Mouse (Mus musculus): ENCODE data around the gene Plcb2. TPM values are rescaled to one million over a fixed set of nuclear protein-coding genes. Genes with fewer than 3 reads are reported as not detected.

Plcb2 gene
- polyA plus RNA-seq, 1 experiment: 1.1 TPM

DNA sequence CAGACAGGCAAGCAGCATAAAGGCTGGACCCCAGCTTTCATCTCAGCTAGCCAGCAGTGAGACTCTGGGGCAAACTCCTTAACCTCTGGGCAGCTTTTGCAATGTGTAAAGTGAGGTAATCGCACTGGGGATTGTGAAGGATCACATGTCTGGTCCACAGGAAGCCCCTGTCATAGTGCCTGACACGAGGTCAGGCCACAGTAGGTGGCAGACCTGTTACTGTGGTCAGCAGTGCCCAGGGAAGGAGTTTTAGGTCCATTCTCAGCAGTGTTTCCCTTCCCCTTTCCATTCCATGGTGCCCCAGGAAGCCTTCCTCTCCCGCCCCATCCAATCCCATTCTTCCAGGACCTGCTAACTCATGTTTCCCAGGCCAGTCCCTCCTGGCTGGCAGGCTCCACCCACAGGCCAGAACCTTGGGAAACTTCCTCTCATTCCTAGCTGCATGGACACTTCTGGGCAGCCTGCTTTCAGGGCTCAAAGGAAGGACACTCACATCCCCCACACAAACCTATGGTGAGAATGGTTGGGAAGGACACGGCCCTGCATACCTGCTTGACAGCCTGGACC is 18.5 kb downstream of the Plcb2 start:
- no peak for DNase-seq (ENCODE audit: low read depth)
- TF ChIP-seq POLR2A (IDR thresholded peaks at IDR 0.05; ENCODE audit: borderline replicate concordance, extremely low read depth, insufficient read depth, insufficient read length, poor library complexity, severe bottlenecking) (no peak), CTCF (IDR thresholded peaks at IDR 0.05; ENCODE audit: borderline replicate concordance, extremely low read depth, insufficient read depth, insufficient read length) (no peak)

DNA sequence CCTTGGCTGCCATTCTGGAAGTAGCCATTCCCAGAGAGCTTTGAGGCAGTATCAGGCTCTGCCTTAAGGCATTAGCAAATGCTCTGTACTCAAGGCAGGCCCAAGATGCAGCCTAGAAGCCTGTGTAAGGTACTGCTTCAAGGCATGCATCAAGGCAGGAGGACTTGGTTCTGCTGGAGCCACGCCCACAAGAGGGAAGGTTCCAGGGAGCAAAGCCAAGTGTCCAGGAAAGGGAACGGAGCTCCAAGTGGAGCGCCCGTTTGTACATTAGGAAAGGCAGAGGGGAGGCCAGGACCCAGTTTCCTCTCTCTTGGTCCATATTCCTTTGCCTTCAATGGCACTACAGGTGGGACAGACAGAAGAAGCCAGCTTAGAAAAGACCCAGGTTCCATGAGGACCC is 19.8 kb downstream of the Plcb2 start:
- TF ChIP-seq CTCF (IDR thresholded peaks at IDR 0.05; ENCODE audit: borderline replicate concordance, extremely low read depth, insufficient read depth, insufficient read length) (no peak), POLR2A (IDR thresholded peaks at IDR 0.05; ENCODE audit: borderline replicate concordance, extremely low read depth, insufficient read depth, insufficient read length, poor library complexity, severe bottlenecking) (no peak)
- no peak for DNase-seq (ENCODE audit: low read depth)

DNA sequence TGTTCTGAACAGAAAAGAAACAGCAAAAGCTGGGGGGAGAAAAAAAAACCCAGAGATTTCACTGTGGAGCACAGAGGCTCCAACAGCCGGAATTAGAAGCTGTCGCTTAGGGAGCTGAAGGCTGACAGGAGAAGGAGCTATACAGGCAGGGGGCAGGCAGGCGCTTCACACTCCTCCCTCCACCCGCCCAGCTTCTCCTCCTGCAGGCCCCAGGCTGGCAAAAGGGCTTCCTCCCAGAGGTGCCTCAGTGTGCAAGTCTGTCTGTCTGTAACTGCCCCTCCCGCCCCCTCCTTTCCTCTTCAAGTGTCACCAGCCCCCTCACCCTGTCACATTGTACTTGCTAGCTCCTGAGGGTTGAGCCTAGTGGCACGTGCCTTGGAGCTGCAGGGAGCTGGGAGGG is 21.8 kb downstream of the Plcb2 start:
- DNase-seq (ENCODE audit: low read depth): peak; percentile 42
- TF ChIP-seq CTCF (IDR thresholded peaks at IDR 0.05; ENCODE audit: borderline replicate concordance, extremely low read depth, insufficient read depth, insufficient read length): no peak

DNA sequence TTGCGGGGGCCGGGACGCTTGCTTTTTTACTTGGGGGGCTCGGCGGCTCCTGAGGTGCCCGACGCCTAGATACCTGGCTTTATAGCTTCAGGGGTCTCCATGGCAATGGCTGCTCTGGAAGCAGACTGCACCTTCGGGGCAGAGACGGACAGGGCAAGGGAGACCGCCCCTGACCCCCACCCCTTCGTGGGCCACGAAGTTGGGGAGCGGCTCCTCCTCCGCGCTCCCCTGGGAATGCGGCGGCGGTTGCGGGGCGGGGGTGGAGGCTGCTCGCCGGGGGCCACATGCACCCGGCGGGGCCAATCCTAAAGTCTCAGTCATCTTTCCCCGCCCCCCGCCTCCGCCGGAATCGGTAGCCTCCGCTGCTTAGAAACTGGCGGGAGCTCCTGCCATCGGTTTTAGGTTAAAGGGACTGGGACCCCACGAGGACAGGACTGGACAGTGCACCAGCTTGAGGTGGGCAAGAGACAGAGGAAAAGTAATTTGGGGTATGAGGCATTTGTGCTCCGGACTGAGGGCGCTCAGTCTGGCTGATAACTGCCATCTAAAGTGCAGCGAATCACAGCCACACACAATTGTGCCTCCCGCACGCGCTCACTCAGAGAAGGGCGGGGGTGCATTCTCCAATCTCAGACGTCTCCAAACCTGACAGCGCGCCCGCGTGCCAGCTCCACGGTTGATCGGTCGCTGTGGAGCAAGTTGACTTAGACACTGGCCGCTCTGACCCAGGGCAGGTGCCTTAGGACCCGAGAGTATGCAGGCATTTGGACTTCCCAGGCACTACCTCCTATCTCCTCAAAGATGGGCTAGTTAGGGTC is 24.1 kb downstream of the Plcb2 start, which contains the start of gene Ankrd63:
Ankrd63 (minus strand) TSS at position 51 of the 818 bp plus-strand sequence.
- DNase-seq (ENCODE audit: low read depth): peak; percentile 38

DNA sequence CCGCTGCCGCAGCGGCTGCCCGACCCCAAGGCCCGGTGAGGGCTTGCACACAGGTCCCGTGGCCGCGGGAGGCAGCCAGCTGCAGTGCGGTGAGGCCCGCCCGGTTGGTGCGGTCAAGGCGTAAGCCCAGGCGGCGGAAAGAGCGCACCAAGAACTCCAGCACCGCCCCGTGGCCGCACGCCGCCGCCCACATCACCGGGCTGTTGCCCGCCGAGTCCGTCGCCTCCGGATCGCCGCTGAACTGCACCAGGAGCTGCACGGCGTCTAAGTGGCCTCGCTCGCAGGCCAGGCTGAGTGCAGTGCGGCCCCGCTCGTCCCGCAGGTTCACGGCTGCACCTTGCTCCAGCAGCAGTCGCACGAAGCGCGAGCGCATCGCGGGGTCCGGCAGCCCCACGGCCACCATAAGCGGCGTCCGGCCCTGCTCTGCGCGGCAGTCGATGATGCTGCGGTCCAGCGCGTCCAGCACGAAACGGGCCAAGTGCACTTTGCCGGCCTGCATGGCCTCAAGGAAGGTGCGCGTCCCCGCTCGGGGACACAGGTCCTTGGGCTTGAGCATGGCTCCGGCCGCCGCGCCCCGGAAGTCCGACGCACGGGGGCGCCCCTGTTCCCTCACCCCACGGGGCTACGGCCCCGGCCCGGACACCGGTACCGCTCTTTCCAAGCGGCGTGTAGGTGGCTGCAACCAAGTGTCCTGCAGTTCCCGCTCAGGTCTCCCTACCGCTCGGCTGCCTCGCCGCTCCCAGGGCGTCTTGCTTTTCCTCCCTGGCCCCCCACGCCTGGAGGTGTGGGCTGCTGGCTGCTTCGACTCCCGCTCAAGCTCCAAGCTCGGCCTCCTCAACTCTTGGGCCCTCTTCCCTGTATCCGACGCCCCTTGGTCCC is 25.1 kb downstream of the Plcb2 start:
- TF ChIP-seq CTCF (IDR thresholded peaks at IDR 0.05; ENCODE audit: borderline replicate concordance, extremely low read depth, insufficient read depth, insufficient read length) (peak; percentile 18; the same call in 1 of the 2 replicates), POLR2A (IDR thresholded peaks at IDR 0.05; ENCODE audit: borderline replicate concordance, extremely low read depth, insufficient read depth, insufficient read length, poor library complexity, severe bottlenecking) (no peak)
- DNase-seq (ENCODE audit: low read depth): peak; percentile 45

More for the DNA sequence above, 24.1 kb downstream of the Plcb2 start, which contains the start of gene Ankrd63:
- TF ChIP-seq CTCF (IDR thresholded peaks at IDR 0.05; ENCODE audit: borderline replicate concordance, extremely low read depth, insufficient read depth, insufficient read length): no peak
- TF ChIP-seq POLR2A (IDR thresholded peaks at IDR 0.05; ENCODE audit: borderline replicate concordance, extremely low read depth, insufficient read depth, insufficient read length, poor library complexity, severe bottlenecking): no peak

DNA sequence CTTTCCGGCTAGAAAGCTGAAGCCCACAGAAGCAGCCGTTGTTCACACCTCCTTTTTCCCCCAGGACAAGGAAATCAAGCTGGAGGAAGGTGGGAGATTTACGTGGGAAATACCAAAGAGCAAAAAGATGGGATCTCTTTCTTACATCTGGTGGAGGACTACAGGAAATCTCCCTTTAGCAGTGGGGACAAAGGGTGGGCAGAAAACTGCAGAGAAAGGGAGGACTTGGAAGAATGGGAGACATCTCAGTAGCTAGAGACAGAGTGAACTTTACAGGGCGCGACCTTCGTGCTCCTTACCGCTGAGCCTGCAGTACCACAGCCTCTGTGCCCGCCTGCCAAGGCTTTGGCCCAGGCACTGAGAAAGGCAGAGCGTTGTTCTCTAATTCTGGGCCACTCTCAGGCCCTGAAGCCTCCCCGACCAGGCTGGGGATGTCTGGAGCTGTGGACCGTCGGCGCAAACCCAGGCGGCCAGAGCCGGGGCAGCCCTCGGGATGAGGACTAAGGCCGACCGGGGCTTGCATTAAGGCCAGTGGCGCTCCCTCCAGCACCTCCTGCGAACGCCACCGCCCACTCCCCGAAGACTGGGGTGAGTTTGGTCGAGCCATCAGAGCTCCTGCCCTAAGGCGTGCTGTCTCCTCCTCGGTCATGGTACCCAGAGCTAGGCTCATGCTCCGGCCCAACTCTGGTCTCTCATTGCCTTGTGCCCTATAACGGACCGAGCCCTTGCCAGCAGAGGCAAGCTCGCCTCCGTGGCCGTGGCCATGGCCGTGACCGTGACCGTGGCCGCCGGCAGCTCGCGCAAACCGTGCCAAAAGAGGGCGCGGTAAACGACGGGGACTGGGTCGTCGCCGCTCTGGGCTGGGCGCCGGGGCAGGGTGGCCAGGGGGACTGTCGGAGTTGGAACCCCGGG is 26.0 kb downstream of the Plcb2 start:
- TF ChIP-seq CTCF (IDR thresholded peaks at IDR 0.05; ENCODE audit: borderline replicate concordance, extremely low read depth, insufficient read depth, insufficient read length) (no peak), POLR2A (IDR thresholded peaks at IDR 0.05; ENCODE audit: borderline replicate concordance, extremely low read depth, insufficient read depth, insufficient read length, poor library complexity, severe bottlenecking) (no peak)
- no peak for DNase-seq (ENCODE audit: low read depth)

DNA sequence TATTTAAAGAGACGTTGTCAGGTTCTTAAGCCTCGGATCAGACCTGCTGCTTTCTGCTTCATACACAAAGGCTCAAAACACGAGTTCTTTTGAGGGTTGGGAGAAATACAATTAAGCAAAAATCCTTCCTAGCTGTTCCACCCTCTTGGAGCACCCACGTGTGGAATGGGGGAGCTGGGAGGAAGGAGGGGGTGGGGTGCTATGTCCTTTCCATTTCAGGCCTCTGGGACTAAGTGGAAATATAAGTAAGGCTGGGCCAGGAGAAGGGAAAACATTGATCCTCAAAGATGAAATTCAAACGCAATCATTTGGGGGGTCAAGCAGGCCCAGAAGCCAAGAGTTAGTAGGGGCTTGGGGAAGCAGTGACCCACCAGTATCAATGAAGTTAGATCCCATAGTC is 27.1 kb downstream of the Plcb2 start:
- DNase-seq (ENCODE audit: low read depth): no peak

DNA sequence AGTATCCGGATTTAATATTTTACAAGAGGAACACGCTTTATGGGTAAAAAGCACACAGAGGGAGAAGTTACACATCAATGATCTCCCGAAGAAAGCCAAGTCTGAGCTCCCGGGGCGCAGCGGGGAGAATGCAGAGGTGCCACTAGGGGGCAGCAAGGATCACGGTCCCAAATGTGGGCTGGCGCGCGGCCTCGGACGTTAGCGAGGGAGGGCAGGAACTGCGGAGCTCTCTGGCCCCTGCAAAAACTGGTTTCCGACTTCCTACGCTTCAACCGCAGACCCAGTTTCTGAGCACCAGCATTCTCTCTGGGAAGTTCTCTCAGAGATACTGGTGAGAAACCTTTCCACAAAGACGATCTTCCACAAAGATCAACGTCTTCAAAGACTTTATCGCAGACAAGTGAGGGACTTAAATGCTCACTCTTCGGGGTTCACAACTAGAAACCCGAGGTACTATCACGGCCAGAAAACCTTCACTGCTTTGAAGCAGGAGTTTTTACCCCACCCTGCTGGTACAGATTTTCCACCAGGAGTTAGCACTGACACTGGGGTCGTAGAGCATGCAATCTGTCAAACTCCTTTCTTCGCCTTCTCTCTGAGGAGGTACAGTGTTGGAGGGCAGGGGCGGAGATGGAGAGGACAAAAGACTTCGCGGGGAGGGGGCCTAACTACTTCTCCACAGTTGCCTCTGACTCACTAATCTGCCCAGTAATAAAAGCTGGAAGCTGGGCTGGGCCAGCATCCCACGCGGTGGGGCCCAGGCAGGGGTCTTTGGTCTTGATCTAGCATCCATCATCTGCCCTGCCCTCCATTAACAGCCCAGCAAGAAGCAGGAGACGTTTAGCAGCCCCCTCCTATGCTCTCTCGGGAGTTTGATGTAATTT is 27.8 kb downstream of the Plcb2 start:
- TF ChIP-seq CTCF (IDR thresholded peaks at IDR 0.05; ENCODE audit: borderline replicate concordance, extremely low read depth, insufficient read depth, insufficient read length) (peak; percentile 91), POLR2A (IDR thresholded peaks at IDR 0.05; ENCODE audit: borderline replicate concordance, extremely low read depth, insufficient read depth, insufficient read length, poor library complexity, severe bottlenecking) (no peak)

More for the DNA sequence above, 27.1 kb downstream of the Plcb2 start:
- TF ChIP-seq CTCF (IDR thresholded peaks at IDR 0.05; ENCODE audit: borderline replicate concordance, extremely low read depth, insufficient read depth, insufficient read length) (no peak), POLR2A (IDR thresholded peaks at IDR 0.05; ENCODE audit: borderline replicate concordance, extremely low read depth, insufficient read depth, insufficient read length, poor library complexity, severe bottlenecking) (no peak)

DNA sequence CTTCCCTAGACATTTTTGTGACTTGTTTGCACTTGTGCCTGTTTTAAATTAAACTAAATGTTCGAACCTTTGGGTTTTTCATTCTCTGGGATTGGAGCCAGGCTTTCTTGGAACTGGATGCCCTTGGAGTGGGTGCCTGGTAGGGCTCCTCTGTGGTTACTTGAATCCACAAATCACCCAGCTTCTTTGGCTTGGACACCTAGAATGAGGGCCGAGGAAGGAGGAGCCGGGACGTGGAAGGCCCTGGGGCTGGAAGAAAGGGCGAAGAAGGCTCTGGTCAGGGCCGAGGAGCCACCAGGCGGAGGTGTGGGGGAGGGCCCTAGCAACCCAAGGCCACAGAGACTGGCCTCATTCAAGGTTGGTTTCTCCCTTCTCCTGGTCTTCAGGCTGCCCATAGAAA is 30.3 kb downstream of the Plcb2 start:
- DNase-seq (ENCODE audit: low read depth): no peak
- TF ChIP-seq CTCF (IDR thresholded peaks at IDR 0.05; ENCODE audit: borderline replicate concordance, extremely low read depth, insufficient read depth, insufficient read length): no peak
- no peak for TF ChIP-seq POLR2A (IDR thresholded peaks at IDR 0.05; ENCODE audit: borderline replicate concordance, extremely low read depth, insufficient read depth, insufficient read length, poor library complexity, severe bottlenecking)

More for the DNA sequence above, 27.8 kb downstream of the Plcb2 start:
- peak; percentile 74 for DNase-seq (ENCODE audit: low read depth)
